Mouse (Mus musculus) left cerebral cortex, postnatal 36 days (tissue): Measurements from ENCODE around the gene Coq7. TPM values are rescaled to one million over a fixed set of nuclear protein-coding genes. Genes with fewer than 3 reads are reported as not detected.

Experiments used
- DNase-seq, 2 experiments: peaks; one replicate each; pipeline ENCODE4 v3.0.0; 2021 to 2022; ENCODE audit warnings: low spot score in 2 of 2, mixed read lengths in 1 of 2
- intact Hi-C: fragments of 180-260 bp; cut with DNase I; formaldehyde crosslinking; loops from one replicate; pipeline ENCODE4 v1.15.1; 2025
- total RNA-seq, 2 experiments: library from RNA; stranded (reverse); gene quantifications; 2 replicates each; pipeline ENCODE4 v1.2.3; 2021

Coq7 gene
- total RNA-seq, 2 experiments from 2014 or later = 30.8 to 37.6 TPM

DNA sequence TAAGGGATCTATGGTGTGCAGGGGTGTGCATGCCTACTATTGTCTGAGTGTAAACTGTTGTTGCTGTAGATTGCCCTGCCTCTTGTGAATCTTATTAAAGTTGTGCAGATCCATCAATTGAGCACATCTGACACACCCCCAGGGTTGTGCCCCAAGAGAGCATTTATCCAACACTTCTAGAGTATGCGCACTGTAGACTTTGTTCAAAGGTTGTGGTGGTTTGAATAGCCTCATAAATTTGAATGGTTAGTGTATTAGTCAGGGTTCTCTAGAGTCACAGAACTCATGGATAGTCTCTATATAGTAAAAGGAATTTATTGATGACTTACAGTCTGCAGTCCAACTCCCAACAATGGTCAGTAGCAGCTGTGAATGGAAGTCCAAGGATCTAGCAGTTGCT lies 60.3 kb downstream of the Coq7 start:
- no peak for DNase-seq
- intact Hi-C loops = no loop called here

DNA sequence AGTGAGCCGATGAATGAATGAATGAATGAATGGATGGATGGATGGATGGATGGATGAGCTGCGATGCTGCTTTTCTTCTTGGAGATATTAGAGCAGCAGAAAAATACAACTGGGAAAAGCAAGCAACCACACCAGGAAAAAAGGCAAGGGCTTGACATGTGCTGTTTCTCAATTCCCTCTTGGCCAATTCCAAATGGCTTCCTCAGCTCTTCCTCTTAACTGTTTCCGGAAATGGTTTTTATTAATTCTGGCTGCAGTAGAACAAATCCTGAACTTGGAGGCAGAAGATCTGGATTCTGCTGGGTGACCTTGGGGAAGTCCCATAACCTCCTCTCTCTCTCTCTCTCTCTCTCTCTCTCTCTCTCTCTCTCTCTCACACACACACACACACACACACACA lies 65.1 kb downstream of the Coq7 start:
- DNase-seq = no peak
- intact Hi-C loops = no loop called here

DNA sequence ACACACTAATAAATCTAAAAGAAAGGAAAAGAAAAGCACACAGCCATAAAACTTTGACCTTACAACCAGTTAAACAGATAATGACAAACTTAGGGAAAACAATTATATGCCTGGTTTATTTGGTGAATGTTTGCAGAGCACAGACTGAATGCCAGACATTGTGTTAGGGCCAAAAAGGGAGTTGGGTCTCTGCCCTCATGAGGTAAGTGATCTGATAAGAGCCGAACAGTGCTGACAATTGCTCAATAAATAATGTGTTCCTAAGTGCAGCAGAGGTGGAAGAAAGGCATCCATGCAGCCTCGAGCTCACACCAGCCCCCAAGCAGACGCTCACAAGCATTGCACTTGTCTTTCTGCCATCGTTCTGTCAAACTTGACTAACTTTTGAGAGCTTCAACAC lies 68.7 kb downstream of the Coq7 start:
- DNase-seq = no peak
- intact Hi-C loops = no loop called here

DNA sequence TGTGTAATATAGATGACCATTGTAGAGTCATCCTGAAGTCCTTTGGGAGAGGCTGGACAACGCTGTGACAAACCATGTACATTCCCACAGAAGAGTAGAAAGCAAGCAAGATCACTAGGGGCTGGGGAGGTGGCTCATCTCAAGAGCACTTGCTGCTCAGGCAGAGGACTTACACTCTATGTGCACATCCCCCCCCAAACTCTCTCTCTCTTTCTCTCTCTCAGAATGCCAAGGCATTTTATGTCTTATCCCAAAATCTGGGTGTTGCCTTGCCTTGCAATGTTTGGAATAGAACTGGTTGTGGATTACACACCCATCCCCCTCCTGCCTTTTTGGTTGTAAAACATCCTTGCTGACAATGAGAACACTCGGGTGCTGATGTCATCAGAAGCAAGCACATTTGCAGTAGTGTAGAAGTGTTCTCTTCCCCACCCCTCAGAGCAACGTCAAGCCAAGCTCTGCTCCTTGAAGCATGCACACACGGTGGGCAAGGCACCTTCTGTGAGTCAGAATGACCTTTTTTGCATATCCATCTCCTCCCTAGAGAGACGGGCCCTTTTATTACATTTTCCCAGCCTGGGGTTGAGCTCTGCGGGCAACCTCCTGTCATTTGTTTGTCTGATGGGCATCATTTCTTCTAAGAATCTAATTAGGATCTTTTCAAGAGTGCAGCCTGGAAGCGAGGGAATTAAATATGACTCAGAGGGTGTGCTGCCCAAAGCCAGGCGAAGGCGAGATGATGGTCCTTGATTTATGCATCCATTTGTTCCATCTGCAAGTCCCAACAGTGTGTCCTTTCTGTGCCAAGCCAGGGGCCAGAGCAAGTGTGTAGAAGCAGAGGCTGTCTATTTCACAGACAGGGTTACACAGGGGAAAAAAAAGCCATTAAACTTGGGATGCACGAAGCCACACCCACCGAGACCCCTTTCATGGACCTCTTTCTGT lies 70.1 kb downstream of the Coq7 start:
- intact Hi-C loops = no loop called here

DNA sequence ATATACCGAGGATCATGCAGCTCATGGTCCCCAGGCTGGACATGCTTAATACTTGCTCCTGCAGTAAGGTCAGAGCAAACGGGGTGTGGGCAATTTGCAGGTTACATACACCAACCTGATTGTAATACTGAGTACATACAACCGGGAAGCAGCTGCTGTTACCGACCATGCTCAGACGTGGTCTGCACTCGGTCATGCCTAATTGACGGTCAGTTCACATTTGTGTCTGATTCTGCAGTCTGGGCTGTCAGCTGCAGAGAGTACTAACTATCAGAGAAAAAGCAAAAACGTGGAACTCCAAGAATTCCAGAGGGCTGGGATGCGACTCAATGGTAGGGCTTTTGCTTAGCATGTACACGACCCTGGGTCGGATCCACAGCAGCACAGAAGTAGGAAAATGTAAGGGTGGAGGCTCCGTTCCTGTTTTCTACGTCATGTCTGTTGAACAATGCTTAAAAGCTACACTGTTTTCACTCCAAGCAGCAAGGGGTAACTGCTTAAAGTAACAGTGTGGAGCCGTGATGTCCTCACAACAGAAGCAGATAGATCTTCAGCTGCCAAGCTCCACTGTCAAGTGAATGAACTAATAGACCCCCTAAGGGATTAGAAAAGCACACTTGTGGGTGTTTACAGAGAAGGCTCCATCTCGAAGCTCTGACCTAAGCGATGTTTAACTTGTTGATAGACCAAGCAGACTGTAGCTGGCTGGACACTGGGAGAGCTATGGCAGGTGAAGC lies 71.6 kb downstream of the Coq7 start:
- intact Hi-C loops = no loop called here
- no peak for DNase-seq

More for the DNA sequence above, 70.1 kb downstream of the Coq7 start:
- DNase-seq = no peak

Other genes with a start within 250 kb of the Coq7 start
- gene Syt17, start 85.1 kb downstream of the Coq7 start, total RNA-seq = 10 to 100 TPM; 55.3 to 70.6 TPM
- 1 to 10 TPM; 2.7 to 3.4 TPM for gene Itpripl2, start 41.4 kb downstream of the Coq7 start, total RNA-seq
- gene Tmc7, start 51.4 kb upstream of the Coq7 start, total RNA-seq = 10 to 100 TPM; 15.2 to 19.5 TPM
- gene Tmc5, start 63.9 kb upstream of the Coq7 start, total RNA-seq = under 1 TPM; 0.15 to 0.50 TPM
- 100 to 1,000 TPM; 258 to 307 TPM for gene Gde1, start 172.4 kb upstream of the Coq7 start, total RNA-seq
- 10 to 100 TPM; 50.0 to 52.4 TPM for gene Ccp110, start 179.2 kb upstream of the Coq7 start, total RNA-seq
- 10 to 100 TPM; 55.8 to 60.3 TPM for gene Vps35l, start 206.9 kb upstream of the Coq7 start, total RNA-seq